Mouse (Mus musculus) right cerebral cortex, adult 18-20 months (tissue): Measurements from ENCODE around the gene Brwd1.
"Not testable (repeated sequence)": the region's sequence is repeated elsewhere in the genome, so short reads cannot be mapped to it uniquely, and the experiment has no call there.

ENCODE experiments used
- DNase-seq: peaks from one replicate; pipeline ENCODE4 v3.0.0; 2022; ENCODE audit warnings: mixed read lengths

Gene Brwd1

GRCm38 (mm10) chr16:96082301-96083178 lies at the start of gene Brwd1:
Gene Brwd1 (minus strand): TSS chr16:96082526.
- peak; percentile 93 for DNase-seq

GRCm38 (mm10) chr16:96128466-96128865 lies 46.1 kb upstream of the Brwd1 start:
- no peak for DNase-seq

- peak; percentile 96 for DNase-seq
Observed at GRCm38 (mm10) chr16:96127657-96128344, 45.5 kb upstream of the Brwd1 start, which contains the start of gene Hmgn1. Gene Hmgn1 (minus strand): TSS chr16:96127729.

- no peak for DNase-seq
Observed at GRCm38 (mm10) chr16:96127288-96127656, 44.9 kb upstream of the Brwd1 start.

GRCm38 (mm10) chr16:96126684-96127171 lies 44.4 kb upstream of the Brwd1 start:
- DNase-seq, result peak; percentile 15

- no peak for DNase-seq
Observed at GRCm38 (mm10) chr16:96120022-96120623, 37.8 kb upstream of the Brwd1 start.

- no peak for DNase-seq
Observed at GRCm38 (mm10) chr16:96114729-96115128, 32.4 kb upstream of the Brwd1 start.

GRCm38 (mm10) chr16:96112769-96113168 lies 30.4 kb upstream of the Brwd1 start:
- DNase-seq, result no peak

- DNase-seq, result no peak
Observed at GRCm38 (mm10) chr16:96110655-96111345, 28.5 kb upstream of the Brwd1 start.

GRCm38 (mm10) chr16:96109673-96110072 lies 27.3 kb upstream of the Brwd1 start:
- no peak for DNase-seq

- no peak for DNase-seq
Observed at GRCm38 (mm10) chr16:96103036-96103435, 20.7 kb upstream of the Brwd1 start.

GRCm38 (mm10) chr16:96097811-96098210 lies 15.5 kb upstream of the Brwd1 start:
- not testable (repeated sequence) for DNase-seq

GRCm38 (mm10) chr16:96095966-96096365 lies 13.6 kb upstream of the Brwd1 start:
- no peak for DNase-seq

- peak; percentile 32 for DNase-seq
Observed at GRCm38 (mm10) chr16:96091515-96092504, 9.5 kb upstream of the Brwd1 start.

- no peak for DNase-seq
Observed at GRCm38 (mm10) chr16:96088120-96088519, 5.8 kb upstream of the Brwd1 start.

GRCm38 (mm10) chr16:96087436-96087835 lies 5.1 kb upstream of the Brwd1 start:
- no peak for DNase-seq

- no peak for DNase-seq
Observed at GRCm38 (mm10) chr16:96087001-96087400, 4.7 kb upstream of the Brwd1 start.

- no peak for DNase-seq
Observed at GRCm38 (mm10) chr16:96085597-96085996, 3.3 kb upstream of the Brwd1 start.

- DNase-seq, result no peak
Observed at GRCm38 (mm10) chr16:96083179-96083646, 887 bp upstream of the Brwd1 start.

- no peak for DNase-seq
Observed at GRCm38 (mm10) chr16:96081742-96082241, 534 bp downstream of the Brwd1 start.

- peak; percentile 91 for DNase-seq
Observed at GRCm38 (mm10) chr16:96081331-96081730, 995 bp downstream of the Brwd1 start.
